Mouse (Mus musculus): ENCODE data around the gene Hist2h3b. TPM values are rescaled to one million over a fixed set of nuclear protein-coding genes. Genes with fewer than 3 reads are reported as not detected.

The Hist2h3b gene
- polyA plus RNA-seq (2012; rRNA removed), result 63.6 and 74.6 TPM in 2 replicates

DNA sequence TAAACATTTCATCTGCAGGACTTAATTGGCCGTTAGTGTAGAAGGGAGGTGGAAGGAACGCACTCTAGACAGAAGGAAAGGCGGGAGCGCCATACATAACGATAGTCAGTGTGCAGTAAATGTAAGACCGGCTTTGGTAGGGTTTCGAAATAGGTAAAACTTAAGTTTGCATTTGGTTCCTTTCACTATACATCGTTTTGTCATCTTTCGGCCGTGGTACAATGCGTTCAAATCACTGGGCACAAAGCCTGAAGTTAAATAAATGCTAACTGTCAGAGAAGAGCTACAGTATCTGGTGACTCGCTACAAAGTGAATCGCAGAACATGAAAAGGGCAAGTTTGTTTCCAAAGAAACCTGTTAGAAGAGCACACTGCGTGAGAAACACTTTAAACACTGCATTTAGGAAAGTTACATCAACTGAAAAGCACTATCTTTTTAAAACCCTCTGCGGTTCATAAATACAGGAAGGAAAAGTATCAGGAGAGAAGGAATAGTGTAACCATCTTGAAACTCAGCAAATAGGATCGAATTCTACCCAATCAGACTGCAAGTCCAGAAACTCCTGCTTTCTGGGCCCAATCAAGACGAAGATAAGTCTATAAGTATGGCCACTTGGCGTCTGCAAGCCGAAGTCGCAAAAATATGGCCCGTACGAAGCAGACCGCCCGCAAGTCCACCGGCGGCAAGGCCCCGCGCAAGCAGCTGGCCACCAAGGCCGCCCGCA lies at the start of gene Hist2h3b:
Hist2h3b (plus strand) TSS at position 604 of the 725 bp plus-strand sequence.

DNA sequence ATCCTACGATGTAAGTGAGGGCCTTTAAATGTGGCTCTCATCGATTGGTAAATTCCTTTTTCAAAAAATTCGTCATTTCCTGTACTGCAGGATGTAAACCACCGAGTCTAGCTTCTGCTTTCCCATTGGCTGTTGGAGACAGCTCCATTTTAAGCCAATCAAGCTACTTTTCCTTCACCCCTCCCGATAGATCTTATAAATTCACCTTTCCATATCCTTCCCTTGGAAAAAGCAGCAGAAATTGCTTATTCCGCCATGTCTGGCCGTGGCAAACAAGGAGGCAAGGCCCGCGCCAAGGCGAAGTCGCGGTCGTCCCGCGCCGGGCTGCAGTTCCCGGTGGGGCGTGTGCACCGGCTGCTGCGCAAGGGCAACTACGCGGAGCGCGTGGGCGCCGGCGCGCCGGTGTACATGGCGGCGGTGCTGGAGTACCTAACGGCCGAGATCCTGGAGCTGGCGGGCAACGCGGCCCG lies 48.8 kb upstream of the Hist2h3b start, which contains the start of the genes Bola1 and Hist2h2ab:
Bola1 (minus strand) TSS at position 49 of the 470 bp plus-strand sequence.
Hist2h2ab (plus strand) TSS at position 205 of the 470 bp plus-strand sequence.

DNA sequence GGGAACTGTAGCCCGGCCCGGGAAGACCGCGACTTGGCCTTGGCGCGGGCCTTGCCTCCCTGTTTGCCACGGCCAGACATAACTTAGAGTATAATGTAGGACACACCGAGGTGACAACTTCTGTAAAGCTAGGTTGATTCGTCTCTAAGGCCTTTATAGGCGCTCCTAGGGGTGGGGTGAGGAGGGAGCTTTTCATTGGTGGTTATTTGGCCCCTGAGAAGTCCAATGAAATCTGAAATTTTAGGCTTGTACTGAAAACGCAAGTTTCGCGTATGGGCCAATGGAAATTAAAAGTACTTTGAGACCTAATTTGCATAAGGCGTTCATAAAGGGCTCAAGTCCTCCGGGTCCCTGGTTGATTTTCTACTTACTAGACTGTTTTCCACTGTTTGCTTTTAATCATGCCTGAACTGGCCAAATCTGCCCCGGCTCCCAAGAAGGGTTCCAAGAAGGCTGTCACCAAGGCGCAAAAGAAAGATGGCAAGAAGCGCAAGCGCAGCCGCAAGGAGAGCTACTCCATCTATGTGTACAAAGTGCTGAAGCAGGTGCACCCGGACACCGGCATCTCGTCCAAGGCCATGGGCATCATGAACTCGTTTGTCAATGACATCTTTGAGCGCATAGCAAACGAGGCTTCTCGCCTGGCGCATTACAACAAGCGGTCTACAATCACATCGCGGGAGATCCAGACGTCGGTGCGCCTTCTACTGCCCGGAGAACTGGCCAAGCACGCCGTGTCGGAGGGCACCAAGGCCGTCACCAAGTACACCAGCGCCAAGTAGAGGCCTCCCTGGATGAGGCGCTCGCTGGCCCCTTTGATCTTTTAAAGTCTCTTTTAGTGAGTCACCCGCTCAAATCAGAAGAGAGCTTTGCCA lies 47.5 kb upstream of the Hist2h3b start, which contains the start of the genes Hist2h2ac and Hist2h2be:
Hist2h2ac (minus strand) TSS at position 116 of the 875 bp plus-strand sequence.
Hist2h2be (plus strand) TSS at position 355 of the 875 bp plus-strand sequence.

DNA sequence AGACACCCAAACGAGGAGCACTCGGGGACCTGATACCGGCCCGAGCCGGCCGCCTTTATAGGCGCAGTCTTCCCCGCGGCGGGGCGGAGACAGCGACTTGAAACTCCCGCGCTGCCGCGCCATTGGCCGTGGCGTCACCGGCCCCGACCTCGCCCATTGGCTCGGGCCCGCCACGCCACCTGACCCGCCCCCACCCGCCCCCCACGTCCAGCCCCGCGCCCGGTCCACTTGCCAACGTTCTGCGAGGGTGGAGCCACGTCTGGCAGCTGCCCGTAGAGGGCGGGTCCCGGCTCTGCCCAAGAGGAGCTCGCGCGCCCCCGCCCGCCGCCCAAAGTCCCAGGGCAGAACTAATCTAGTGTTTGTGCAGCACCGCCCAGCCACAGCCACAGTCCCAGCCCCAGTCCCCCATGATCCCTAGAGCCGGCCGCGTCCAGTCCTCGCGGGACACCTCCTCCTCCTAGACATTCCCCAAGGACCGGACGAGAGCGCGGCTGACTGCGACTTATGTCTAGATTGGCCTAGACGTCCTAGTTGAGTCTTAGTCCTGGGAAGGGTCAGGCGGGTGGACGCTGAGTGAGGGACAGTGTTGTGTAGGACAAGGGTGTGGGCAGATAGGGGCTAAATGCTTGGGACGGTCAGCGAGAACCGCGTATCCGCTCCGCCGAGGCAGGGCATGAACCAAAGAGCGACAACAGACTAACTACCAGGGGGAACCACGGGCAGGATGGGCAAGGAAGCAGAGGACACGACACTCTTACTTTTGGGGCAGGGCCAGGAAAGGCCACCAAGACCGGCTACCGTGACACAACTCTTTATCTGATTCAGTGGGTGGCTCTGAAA lies 29.3 kb upstream of the Hist2h3b start, which contains the start of gene Hist2h3c2:
Hist2h3c2 (minus strand) TSS at position 174 of the 840 bp plus-strand sequence.

DNA sequence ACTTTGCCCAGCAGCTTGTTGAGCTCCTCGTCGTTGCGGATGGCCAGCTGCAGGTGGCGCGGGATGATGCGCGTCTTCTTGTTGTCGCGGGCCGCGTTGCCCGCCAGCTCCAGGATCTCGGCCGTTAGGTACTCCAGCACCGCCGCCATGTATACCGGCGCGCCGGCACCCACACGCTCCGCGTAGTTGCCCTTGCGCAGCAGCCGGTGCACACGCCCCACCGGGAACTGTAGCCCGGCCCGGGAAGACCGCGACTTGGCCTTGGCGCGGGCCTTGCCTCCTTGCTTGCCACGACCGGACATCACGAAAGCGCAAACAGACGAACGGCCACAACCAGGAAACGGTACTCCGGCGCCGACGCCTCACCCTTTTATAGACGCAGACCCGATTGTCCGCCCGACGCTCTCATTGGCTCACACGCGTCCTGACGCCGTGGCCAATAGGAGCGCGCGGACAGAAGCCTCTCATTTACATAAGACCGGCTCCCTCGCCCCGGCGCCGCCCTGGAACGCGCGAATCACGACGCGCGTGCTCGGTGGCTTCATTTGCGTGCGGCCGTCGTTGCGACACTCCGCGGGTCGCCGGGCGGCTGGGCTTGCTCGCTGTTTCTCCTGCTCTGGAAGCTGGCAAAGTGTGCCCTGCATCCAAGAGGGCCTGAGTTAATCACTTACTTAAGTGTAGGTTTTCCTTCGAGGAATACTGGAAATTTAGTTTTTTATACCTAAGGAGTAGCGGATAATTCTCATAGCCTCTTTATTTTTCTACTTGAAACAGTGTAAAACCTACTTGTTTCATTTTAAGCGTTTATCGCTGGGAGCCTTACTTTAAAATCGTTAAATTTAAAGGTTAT lies 28.3 kb upstream of the Hist2h3b start, which contains the start of gene Hist2h2aa2:
Hist2h2aa2 (minus strand) TSS at position 328 of the 850 bp plus-strand sequence.

DNA sequence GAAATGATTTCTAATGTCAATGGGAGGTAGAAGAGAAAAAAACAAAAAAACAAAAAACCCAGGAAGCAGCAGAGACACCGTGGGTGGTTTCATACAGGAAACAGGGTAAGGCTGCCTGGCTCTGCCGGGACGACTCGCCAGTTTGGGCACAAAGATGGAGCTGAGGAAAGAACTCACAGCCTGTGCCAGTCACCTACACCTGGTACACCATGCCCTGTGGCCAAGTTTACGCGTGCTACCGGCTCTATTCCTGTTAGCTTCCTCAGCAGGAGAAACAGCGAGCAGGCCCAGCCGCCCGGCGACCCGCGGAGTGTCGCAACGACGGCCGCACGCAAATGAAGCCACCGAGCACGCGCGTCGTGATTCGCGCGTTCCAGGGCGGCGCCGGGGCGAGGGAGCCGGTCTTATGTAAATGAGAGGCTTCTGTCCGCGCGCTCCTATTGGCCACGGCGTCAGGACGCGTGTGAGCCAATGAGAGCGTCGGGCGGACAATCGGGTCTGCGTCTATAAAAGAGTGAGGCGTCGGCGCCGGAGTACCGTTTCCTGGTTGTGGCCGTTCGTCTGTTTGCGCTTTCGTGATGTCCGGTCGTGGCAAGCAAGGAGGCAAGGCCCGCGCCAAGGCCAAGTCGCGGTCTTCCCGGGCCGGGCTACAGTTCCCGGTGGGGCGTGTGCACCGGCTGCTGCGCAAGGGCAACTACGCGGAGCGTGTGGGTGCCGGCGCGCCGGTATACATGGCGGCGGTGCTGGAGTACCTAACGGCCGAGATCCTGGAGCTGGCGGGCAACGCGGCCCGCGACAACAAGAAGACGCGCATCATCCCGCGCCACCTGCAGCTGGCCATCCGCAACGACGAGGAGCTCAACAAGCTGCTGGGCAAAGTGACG lies 23.2 kb upstream of the Hist2h3b start, which contains the start of gene Hist2h2aa1:
Hist2h2aa1 (plus strand) TSS at position 495 of the 884 bp plus-strand sequence.

DNA sequence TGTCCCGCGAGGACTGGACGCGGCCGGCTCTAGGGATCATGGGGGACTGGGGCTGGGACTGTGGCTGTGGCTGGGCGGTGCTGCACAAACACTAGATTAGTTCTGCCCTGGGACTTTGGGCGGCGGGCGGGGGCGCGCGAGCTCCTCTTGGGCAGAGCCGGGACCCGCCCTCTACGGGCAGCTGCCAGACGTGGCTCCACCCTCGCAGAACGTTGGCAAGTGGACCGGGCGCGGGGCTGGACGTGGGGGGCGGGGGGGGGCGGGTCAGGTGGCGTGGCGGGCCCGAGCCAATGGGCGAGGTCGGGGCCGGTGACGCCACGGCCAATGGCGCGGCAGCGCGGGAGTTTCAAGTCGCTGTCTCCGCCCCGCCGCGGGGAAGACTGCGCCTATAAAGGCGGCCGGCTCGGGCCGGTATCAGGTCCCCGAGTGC lies 22.0 kb upstream of the Hist2h3b start, which contains the start of gene Hist2h3c1:
Hist2h3c1 (plus strand) TSS at position 259 of the 430 bp plus-strand sequence.

DNA sequence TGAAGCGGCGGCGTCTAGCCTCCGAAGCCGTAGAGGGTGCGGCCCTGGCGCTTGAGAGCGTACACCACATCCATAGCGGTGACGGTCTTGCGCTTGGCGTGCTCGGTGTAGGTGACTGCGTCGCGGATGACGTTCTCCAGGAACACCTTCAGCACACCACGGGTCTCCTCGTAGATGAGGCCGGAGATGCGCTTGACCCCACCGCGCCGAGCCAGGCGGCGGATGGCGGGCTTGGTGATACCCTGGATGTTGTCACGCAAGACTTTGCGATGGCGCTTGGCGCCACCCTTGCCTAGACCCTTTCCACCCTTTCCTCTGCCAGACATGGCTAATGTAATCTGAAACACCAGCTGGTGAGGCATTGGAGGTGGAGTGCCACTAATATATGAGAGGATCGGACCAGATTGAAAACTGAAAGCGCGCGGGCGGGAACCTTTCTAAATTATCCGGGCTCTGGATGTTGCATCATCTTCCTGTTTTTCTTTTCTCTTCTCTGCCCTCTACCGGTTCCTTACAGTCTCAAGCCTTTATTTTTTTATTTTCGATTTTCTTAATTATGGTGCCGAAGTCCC lies 5.4 kb upstream of the Hist2h3b start, which contains the start of gene Hist2h4:
Hist2h4 (minus strand) TSS at position 333 of the 572 bp plus-strand sequence.

DNA sequence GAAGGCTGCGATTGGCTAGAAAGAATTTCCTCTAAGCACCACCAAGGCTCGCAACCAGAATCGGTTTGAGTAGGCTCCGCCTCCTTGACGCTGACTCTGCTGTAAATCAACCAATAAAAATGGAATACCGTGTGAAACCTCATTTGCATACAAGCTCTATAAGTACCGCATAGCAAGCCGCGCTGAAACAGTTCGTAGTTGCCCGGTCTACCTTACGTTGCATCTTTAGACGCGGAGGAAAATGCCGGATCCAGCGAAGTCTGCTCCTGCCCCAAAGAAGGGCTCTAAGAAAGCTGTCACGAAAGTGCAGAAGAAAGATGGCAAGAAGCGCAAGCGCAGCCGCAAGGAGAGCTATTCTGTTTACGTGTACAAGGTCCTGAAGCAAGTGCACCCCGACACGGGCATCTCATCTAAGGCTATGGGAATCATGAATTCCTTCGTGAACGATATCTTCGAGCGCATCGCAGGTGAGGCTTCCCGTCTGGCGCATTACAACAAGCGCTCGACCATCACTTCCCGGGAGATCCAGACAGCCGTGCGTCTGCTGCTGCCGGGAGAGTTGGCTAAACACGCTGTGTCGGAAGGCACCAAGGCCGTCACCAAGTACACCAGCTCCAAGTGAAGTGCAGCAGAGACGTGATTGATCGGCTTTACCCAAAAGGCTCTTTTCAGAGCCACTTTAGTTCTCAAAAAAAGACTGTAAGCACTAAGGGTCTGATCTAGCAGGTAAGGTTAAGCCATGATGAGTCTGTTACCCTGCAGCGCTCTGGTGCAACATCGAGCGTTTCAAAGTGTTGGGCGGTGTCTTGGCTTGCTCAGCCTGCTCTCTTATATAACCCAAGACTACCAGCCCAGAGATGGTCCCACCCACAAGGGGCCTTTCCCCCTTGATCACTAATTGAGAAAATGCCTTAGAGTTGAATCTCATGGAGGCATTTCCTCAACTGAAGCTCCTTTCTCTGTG lies 1.3 kb downstream of the Hist2h3b start, which contains the start of gene Hist2h2bb:
Hist2h2bb (plus strand) TSS at position 242 of the 964 bp plus-strand sequence.

DNA sequence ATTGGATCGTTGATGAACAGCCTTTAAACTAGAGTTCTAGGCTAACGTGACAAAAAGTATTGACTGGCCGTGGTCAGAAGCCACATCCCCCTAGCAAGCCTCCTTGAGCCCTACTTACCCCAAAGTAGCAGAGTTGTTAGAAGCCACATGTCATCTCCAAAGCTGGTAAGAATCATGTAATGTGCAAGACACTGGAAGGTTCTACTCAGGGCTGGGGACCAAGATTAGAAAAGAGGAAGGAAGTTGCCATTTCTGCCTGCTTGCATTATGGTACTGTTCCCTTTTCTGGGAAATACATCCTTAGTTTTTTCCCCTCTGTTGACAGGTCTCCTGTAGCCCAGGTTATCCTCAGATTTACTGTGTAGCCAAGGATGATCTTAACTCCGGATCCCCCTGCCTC lies 25.3 kb downstream of the Hist2h3b start, which contains the start of gene Fcgr1:
Fcgr1 (minus strand) TSS at position 183 of the 400 bp plus-strand sequence.

Other genes starting within 250 kb of the Hist2h3b start
- 7.2 and 8.1 TPM in 2 replicates for gene Vps45, start 210.2 kb upstream of the Hist2h3b start, polyA plus RNA-seq (2012; rRNA removed)
- gene Otud7b, start 164.1 kb upstream of the Hist2h3b start, polyA plus RNA-seq (2012; rRNA removed), result 3.6 TPM in 2 replicates
- 2.8 and 3.5 TPM in 2 replicates for gene Mtmr11, start 106.7 kb upstream of the Hist2h3b start, polyA plus RNA-seq (2012; rRNA removed)
- gene Sf3b4, start 96.3 kb upstream of the Hist2h3b start, polyA plus RNA-seq (2012; rRNA removed), result 40.1 and 53.9 TPM in 2 replicates
- 0.32 and 0.33 TPM in 2 replicates for gene Sv2a, start 87.5 kb upstream of the Hist2h3b start, polyA plus RNA-seq (2012; rRNA removed)
- 30.6 and 31.1 TPM in 2 replicates for gene Bola1, start 48.9 kb upstream of the Hist2h3b start, polyA plus RNA-seq (2012; rRNA removed)
- 0.89 and 1.2 TPM in 2 replicates for gene Hist2h2ab, start 48.8 kb upstream of the Hist2h3b start, polyA plus RNA-seq (2012; rRNA removed)
- gene Hist2h2ac, start 47.8 kb upstream of the Hist2h3b start, polyA plus RNA-seq (2012; rRNA removed), result 17.7 and 18.2 TPM in 2 replicates
- 7.9 and 10.3 TPM in 2 replicates for gene Hist2h2be, start 47.5 kb upstream of the Hist2h3b start, polyA plus RNA-seq (2012; rRNA removed)
- gene Hist2h3c2, start 29.5 kb upstream of the Hist2h3b start, polyA plus RNA-seq (2012; rRNA removed), result 79.4 and 94.5 TPM in 2 replicates
- gene Hist2h2aa2, start 28.4 kb upstream of the Hist2h3b start, polyA plus RNA-seq (2012; rRNA removed), result 23.7 and 29.8 TPM in 2 replicates
- 41.3 and 48.8 TPM in 2 replicates for gene Hist2h2aa1, start 23.2 kb upstream of the Hist2h3b start, polyA plus RNA-seq (2012; rRNA removed)
- 2.4 and 2.8 TPM in 2 replicates for gene Hist2h3c1, start 22.0 kb upstream of the Hist2h3b start, polyA plus RNA-seq (2012; rRNA removed)
- 9.6 and 12.2 TPM in 2 replicates for gene Hist2h4, start 5.3 kb upstream of the Hist2h3b start, polyA plus RNA-seq (2012; rRNA removed)
- 13.6 and 14.2 TPM in 2 replicates for gene Hist2h2bb, start 1.1 kb downstream of the Hist2h3b start, polyA plus RNA-seq (2012; rRNA removed)
- 2.5 and 3.7 TPM in 2 replicates for gene Fcgr1, start 25.3 kb downstream of the Hist2h3b start, polyA plus RNA-seq (2012; rRNA removed)
- 0.02 and 0.05 TPM in 2 replicates for gene BC107364, start 183.7 kb downstream of the Hist2h3b start, polyA plus RNA-seq (2012; rRNA removed)

Measured in liver, embryonic 14 days (tissue).